Mouse (Mus musculus): ENCODE data around the gene Zmym1.

DNA sequence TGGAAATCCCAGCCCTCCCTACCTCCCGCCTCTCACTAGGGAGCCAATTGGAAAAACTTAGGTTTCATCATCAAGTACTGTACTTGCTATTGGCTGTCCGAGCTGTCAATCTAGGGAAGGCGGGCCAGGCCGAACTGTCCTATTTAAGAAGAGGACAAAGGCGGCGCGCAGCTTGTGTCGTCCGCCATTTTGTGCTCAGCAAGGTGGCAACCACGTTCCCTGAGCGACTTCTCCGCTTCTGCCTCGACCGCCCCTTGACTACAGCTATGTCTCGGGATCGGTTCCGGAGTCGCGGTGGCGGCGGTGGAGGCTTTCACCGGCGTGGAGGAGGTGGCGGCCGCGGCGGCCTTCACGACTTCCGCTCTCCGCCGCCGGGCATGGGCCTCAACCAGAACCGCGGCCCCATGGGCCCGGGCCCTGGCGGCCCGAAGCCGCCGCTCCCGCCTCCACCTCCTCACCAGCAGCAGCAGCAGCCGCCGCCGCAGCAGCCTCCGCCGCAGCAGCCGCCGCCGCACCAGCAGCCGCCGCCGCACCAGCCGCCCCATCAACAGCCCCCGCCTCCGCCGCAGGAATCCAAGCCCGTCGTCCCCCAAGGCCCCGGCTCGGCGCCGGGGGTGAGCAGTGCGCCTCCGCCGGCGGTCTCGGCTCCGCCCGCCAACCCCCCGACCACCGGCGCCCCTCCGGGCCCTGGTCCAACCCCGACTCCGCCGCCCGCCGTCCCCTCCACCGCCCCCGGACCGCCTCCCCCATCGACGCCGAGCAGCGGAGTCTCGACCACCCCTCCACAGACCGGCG lies 39.6 kb downstream of the Zmym1 start, which contains the start of gene Sfpq:
- peak; percentile 100 for TF ChIP-seq POLR2A (IDR thresholded peaks at IDR 0.05; ENCODE audit: insufficient read length, low read depth)
- no peak for TF ChIP-seq TCF12 (IDR thresholded peaks at IDR 0.05; ENCODE audit: insufficient read depth, poor library complexity, severe bottlenecking)
- no peak for TF ChIP-seq MAX (IDR thresholded peaks at IDR 0.05; ENCODE audit: low read depth)
- no peak for TF ChIP-seq USF1 (IDR thresholded peaks at IDR 0.05; ENCODE audit: low read depth)
- peak; percentile 100 for TF ChIP-seq POLR2AphosphoS2 (IDR thresholded peaks at IDR 0.05; ENCODE audit: insufficient read length, low read depth)
- peak; percentile 51 for TF ChIP-seq SRF (IDR thresholded peaks at IDR 0.05; ENCODE audit: control insufficient read depth, insufficient read length, low read depth)
- TF ChIP-seq MYOG (IDR thresholded peaks at IDR 0.05; ENCODE audit: control insufficient read depth in 1 of 3, insufficient read depth in 1 of 3, insufficient read length in 2 of 3, low read depth in 2 of 3) = no peak
- peak; percentile 26 for TF ChIP-seq E2F4 (IDR thresholded peaks at IDR 0.05; ENCODE audit: insufficient read depth)

Measured in myocyte (in vitro differentiated cells).